Mouse (Mus musculus): ENCODE measurements around the gene Lrig2. TPM values are rescaled to one million over a fixed set of nuclear protein-coding genes. Genes with fewer than 3 reads are reported as not detected.

Gene Lrig2
- polyA plus RNA-seq, 1 experiment, result 2.7 TPM

DNA sequence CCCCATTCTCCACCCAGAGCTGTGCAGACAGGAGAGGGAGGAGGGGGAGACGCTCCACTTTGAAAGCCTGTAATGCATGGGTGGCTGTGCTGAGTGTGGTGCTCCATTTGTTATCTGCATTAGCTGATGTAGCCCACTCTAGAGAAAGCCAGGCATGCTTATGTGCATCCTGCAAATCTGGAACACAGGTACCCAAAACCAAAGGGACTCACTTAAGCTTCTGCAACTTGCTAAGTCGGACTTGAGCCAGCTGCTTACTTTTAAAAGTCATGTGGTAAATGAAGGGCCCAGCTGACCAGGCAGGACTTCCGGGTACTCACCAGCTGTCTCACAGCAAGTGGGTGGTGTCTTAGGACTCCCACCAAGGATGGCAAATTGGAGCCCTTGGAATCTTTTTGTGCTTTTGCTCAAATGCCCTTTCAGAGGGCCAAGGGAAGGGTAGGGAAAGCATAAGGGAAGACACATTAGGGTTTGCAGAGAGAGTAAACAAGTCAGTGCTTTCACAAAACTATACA is 66.7 kb downstream of the Lrig2 start:
- no peak for TF ChIP-seq MAX (IDR thresholded peaks at IDR 0.05)
- no peak for TF ChIP-seq CTCF (IDR thresholded peaks at IDR 0.05; ENCODE audit: control insufficient read depth, insufficient read depth, insufficient read length)
- TF ChIP-seq MYOD1 (IDR thresholded peaks at IDR 0.05; ENCODE audit: control insufficient read depth, insufficient read length, low read depth), result no peak
- no peak for TF ChIP-seq USF1 (IDR thresholded peaks at IDR 0.05; ENCODE audit: low read depth)
- TF ChIP-seq CEBPB (IDR thresholded peaks at IDR 0.05; ENCODE audit: low read depth), result no peak
- no peak for TF ChIP-seq FOSL1 (IDR thresholded peaks at IDR 0.05; ENCODE audit: insufficient read depth, low read length, poor library complexity, severe bottlenecking)
- H3K36me3 ChIP-seq (ENCODE audit: control insufficient read depth, insufficient read depth), result no peaks in the 10 kb centered on the region
- no peaks in the 10 kb centered on the region for H3K79me3 ChIP-seq (ENCODE audit: low read depth)
- H3K4me3 ChIP-seq (ENCODE audit: insufficient read depth, poor library complexity, severe bottlenecking), result no peak overlapping the region
- H3ac ChIP-seq (ENCODE audit: control insufficient read depth, insufficient read length, low read depth), result no peak overlapping the region
- H3K27me3 ChIP-seq (ENCODE audit: control insufficient read depth, insufficient read depth, insufficient read length), result no peaks in the 10 kb centered on the region
- H3K79me2 ChIP-seq (ENCODE audit: control insufficient read depth, insufficient read depth), result no peaks in the 10 kb centered on the region

DNA sequence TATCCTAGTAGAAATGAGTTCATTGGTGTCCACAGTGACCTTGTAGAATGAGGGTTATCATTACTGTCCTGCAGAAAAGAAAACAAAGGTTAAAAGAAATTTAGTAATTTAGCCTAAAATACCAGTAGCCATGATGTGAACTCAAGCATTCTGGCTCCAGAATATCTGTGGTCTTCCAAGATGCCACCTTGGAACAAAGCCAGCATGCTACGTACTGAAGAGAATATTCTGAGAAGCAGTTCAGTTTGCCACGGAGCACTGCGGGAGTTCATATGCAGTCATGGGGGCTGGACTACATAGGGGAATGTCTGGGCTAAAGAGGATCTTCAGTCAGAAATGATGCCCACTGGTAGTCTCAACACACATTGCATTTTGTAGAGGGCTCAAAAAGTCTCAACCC is 67.6 kb downstream of the Lrig2 start:
- H3ac ChIP-seq (ENCODE audit: control insufficient read depth, insufficient read length, low read depth), result no peak overlapping the region
- H3K27me3 ChIP-seq (ENCODE audit: control insufficient read depth, insufficient read depth, insufficient read length), result no peaks in the 10 kb centered on the region
- TF ChIP-seq MYOG (IDR thresholded peaks at IDR 0.05; ENCODE audit: control insufficient read depth, extremely low read depth, insufficient read length) (no peak), FOSL1 (IDR thresholded peaks at IDR 0.05; ENCODE audit: insufficient read depth, low read length, poor library complexity, severe bottlenecking) (no peak), USF1 (IDR thresholded peaks at IDR 0.05; ENCODE audit: low read depth) (no peak), CTCF (IDR thresholded peaks at IDR 0.05; ENCODE audit: control insufficient read depth, insufficient read depth, insufficient read length) (no peak), MAX (IDR thresholded peaks at IDR 0.05) (no peak), CEBPB (IDR thresholded peaks at IDR 0.05; ENCODE audit: low read depth) (no peak), MYOD1 (IDR thresholded peaks at IDR 0.05; ENCODE audit: control insufficient read depth, insufficient read length, low read depth) (no peak)
- H3K36me3 ChIP-seq (ENCODE audit: control insufficient read depth, insufficient read depth), result no peaks in the 10 kb centered on the region
- H3K79me2 ChIP-seq (ENCODE audit: control insufficient read depth, insufficient read depth), result no peaks in the 10 kb centered on the region
- H3K4me3 ChIP-seq (ENCODE audit: insufficient read depth, poor library complexity, severe bottlenecking), result no peak overlapping the region
- no peaks in the 10 kb centered on the region for H3K79me3 ChIP-seq (ENCODE audit: low read depth)

DNA sequence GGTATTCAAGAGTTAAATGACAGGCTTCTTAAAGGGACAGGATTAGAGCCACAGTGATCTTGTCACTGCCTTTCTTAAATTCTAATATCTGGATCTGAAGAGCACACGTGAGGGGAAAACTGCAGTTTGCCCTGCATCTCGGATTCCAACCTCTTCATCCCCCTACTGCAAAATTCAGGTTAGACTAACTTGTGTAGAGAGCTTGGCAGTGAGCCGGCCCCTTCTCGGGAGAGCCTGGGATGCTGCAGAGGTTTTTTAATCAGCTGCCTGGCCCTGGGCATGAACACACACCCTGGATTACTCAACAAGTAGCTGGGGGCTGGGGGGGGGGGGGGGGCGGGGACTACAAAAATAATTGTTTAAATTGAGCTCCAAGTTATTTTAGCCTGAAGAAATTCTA is 69.4 kb downstream of the Lrig2 start:
- H3ac ChIP-seq (ENCODE audit: control insufficient read depth, insufficient read length, low read depth), result no peak overlapping the region
- no peaks in the 10 kb centered on the region for H3K79me2 ChIP-seq (ENCODE audit: control insufficient read depth, insufficient read depth)
- no peaks in the 10 kb centered on the region for H3K79me3 ChIP-seq (ENCODE audit: low read depth)
- no peaks in the 10 kb centered on the region for H3K27me3 ChIP-seq (ENCODE audit: control insufficient read depth, insufficient read depth, insufficient read length)
- no peaks in the 10 kb centered on the region for H3K36me3 ChIP-seq (ENCODE audit: control insufficient read depth, insufficient read depth)
- H3K4me3 ChIP-seq (ENCODE audit: insufficient read depth, poor library complexity, severe bottlenecking), result no peak overlapping the region
- TF ChIP-seq USF1 (IDR thresholded peaks at IDR 0.05; ENCODE audit: low read depth) (no peak), MYOG (IDR thresholded peaks at IDR 0.05; ENCODE audit: control insufficient read depth, extremely low read depth, insufficient read length) (no peak), FOSL1 (IDR thresholded peaks at IDR 0.05; ENCODE audit: insufficient read depth, low read length, poor library complexity, severe bottlenecking) (no peak), MAX (IDR thresholded peaks at IDR 0.05) (no peak), MYOD1 (IDR thresholded peaks at IDR 0.05; ENCODE audit: control insufficient read depth, insufficient read length, low read depth) (no peak), CEBPB (IDR thresholded peaks at IDR 0.05; ENCODE audit: low read depth) (no peak), CTCF (IDR thresholded peaks at IDR 0.05; ENCODE audit: control insufficient read depth, insufficient read depth, insufficient read length) (no peak)

DNA sequence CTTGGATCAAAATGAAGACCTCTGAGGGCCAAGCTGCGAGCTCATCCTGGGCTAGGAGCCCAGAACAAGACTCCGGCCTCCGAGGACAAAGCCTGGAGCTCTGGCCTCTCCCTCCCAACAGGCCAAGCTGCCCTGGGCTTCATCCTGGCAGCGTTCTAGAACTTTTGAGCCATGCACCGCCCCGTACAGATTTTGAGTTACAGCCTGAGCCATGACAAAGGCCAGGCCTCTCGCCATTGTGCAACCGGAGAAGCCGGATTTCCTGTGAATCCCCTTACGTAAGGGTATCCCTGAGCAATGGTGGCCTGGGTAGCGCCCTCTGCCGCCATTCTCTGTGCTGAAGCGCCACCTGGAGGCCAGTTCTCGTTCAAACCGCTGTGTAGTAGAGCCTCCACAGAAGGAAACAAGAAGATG is 69.8 kb downstream of the Lrig2 start:
- H3K79me2 ChIP-seq (ENCODE audit: control insufficient read depth, insufficient read depth), result no peaks in the 10 kb centered on the region
- no peaks in the 10 kb centered on the region for H3K79me3 ChIP-seq (ENCODE audit: low read depth)
- no peaks in the 10 kb centered on the region for H3K36me3 ChIP-seq (ENCODE audit: control insufficient read depth, insufficient read depth)
- H3ac ChIP-seq (ENCODE audit: control insufficient read depth, insufficient read length, low read depth), result no peak overlapping the region
- H3K4me3 ChIP-seq (ENCODE audit: insufficient read depth, poor library complexity, severe bottlenecking), result no peak overlapping the region
- TF ChIP-seq FOSL1 (IDR thresholded peaks at IDR 0.05; ENCODE audit: insufficient read depth, low read length, poor library complexity, severe bottlenecking), result no peak
- TF ChIP-seq MYOG (IDR thresholded peaks at IDR 0.05; ENCODE audit: control insufficient read depth, extremely low read depth, insufficient read length), result no peak
- peak; percentile 94 for TF ChIP-seq CEBPB (IDR thresholded peaks at IDR 0.05; ENCODE audit: low read depth)
- no peak for TF ChIP-seq MYOD1 (IDR thresholded peaks at IDR 0.05; ENCODE audit: control insufficient read depth, insufficient read length, low read depth)
- peak; percentile 89 for TF ChIP-seq CTCF (IDR thresholded peaks at IDR 0.05; ENCODE audit: control insufficient read depth, insufficient read depth, insufficient read length)
- TF ChIP-seq MAX (IDR thresholded peaks at IDR 0.05), result peak; percentile 26
- no peak for TF ChIP-seq USF1 (IDR thresholded peaks at IDR 0.05; ENCODE audit: low read depth)
- H3K27me3 ChIP-seq (ENCODE audit: control insufficient read depth, insufficient read depth, insufficient read length), result no peaks in the 10 kb centered on the region

DNA sequence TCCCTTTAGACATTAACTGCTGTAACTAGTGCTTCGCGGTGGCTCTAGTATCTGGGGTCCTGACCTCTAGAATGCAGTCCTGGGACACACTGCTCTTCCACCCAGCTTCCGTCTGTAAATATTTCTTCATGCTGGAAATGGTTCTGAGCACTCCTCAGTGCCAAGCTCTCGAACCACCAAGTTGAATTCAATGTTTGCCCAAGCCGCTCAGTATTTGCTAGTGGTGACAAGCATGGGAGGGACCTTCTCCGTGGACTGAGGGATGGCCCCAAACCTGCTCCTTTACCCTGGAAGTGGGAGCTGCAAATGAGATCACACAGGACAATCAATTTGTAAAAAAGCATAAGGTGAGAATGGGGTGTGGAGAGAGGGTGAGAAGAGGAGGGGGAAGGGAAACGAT is 70.3 kb downstream of the Lrig2 start:
- Histone ChIP-seq H3ac (ENCODE audit: control insufficient read depth, insufficient read length, low read depth) (no peak overlapping the region), H3K79me3 (ENCODE audit: low read depth) (no peaks in the 10 kb centered on the region), H3K4me3 (ENCODE audit: insufficient read depth, poor library complexity, severe bottlenecking) (no peak overlapping the region), H3K79me2 (ENCODE audit: control insufficient read depth, insufficient read depth) (no peaks in the 10 kb centered on the region), H3K36me3 (ENCODE audit: control insufficient read depth, insufficient read depth) (no peaks in the 10 kb centered on the region), H3K27me3 (ENCODE audit: control insufficient read depth, insufficient read depth, insufficient read length) (no peaks in the 10 kb centered on the region)
- no peak for TF ChIP-seq FOSL1 (IDR thresholded peaks at IDR 0.05; ENCODE audit: insufficient read depth, low read length, poor library complexity, severe bottlenecking)
- TF ChIP-seq CEBPB (IDR thresholded peaks at IDR 0.05; ENCODE audit: low read depth), result no peak
- TF ChIP-seq USF1 (IDR thresholded peaks at IDR 0.05; ENCODE audit: low read depth), result no peak
- no peak for TF ChIP-seq MAX (IDR thresholded peaks at IDR 0.05)
- TF ChIP-seq MYOD1 (IDR thresholded peaks at IDR 0.05; ENCODE audit: control insufficient read depth, insufficient read length, low read depth), result no peak
- TF ChIP-seq MYOG (IDR thresholded peaks at IDR 0.05; ENCODE audit: control insufficient read depth, extremely low read depth, insufficient read length), result no peak
- TF ChIP-seq CTCF (IDR thresholded peaks at IDR 0.05; ENCODE audit: control insufficient read depth, insufficient read depth, insufficient read length), result no peak

DNA sequence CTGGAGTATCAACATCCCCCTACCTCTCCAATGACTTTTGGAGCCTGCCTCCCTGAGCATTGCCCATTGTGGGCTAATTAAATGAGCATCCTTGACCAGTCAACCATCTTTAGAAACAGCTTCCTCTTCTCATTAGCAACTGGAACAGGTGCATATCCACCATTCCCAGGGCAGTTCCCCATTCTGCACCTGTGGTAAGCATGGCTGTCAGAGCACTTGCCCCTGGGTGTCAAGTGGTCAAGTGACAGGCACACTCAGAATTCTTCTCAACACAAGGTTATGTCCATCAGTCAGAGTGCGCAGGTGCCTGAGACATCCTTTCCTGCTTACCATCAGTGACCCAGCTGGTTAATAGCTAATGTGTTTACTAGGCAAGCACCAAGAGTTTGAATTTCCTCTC is 72.9 kb downstream of the Lrig2 start:
- Histone ChIP-seq H3K4me3 (ENCODE audit: insufficient read depth, poor library complexity, severe bottlenecking) (no peak overlapping the region), H3K79me2 (ENCODE audit: control insufficient read depth, insufficient read depth) (no peaks in the 10 kb centered on the region), H3K36me3 (ENCODE audit: control insufficient read depth, insufficient read depth) (no peaks in the 10 kb centered on the region), H3K27me3 (ENCODE audit: control insufficient read depth, insufficient read depth, insufficient read length) (no peaks in the 10 kb centered on the region), H3ac (ENCODE audit: control insufficient read depth, insufficient read length, low read depth) (no peak overlapping the region), H3K79me3 (ENCODE audit: low read depth) (no peaks in the 10 kb centered on the region)
- TF ChIP-seq CEBPB (IDR thresholded peaks at IDR 0.05; ENCODE audit: low read depth), result no peak
- TF ChIP-seq MAX (IDR thresholded peaks at IDR 0.05), result no peak
- TF ChIP-seq CTCF (IDR thresholded peaks at IDR 0.05; ENCODE audit: control insufficient read depth, insufficient read depth, insufficient read length), result no peak
- peak; percentile 44 for TF ChIP-seq MYOD1 (IDR thresholded peaks at IDR 0.05; ENCODE audit: control insufficient read depth, insufficient read length, low read depth)
- no peak for TF ChIP-seq USF1 (IDR thresholded peaks at IDR 0.05; ENCODE audit: low read depth)
- no peak for TF ChIP-seq FOSL1 (IDR thresholded peaks at IDR 0.05; ENCODE audit: insufficient read depth, low read length, poor library complexity, severe bottlenecking)

All from C2C12 (cell line).